Mouse (Mus musculus) skeletal muscle tissue, adult 2 months (tissue): ENCODE data around the gene Gm10376.
"Not testable (repeated sequence)": the region's sequence is repeated elsewhere in the genome, so short reads cannot be mapped to it uniquely, and the experiment has no call there.

Experiments
- DNase-seq: peaks from one replicate; pipeline ENCODE4 v3.0.0-alpha.2; 2012; ENCODE audit warnings: low read depth, low spot score

Gene Gm10376

GRCm38 (mm10) chr14:43015528-43015927, at the start of gene Gm10376:
Gene Gm10376 (minus strand): TSS chr14:43015628.
- DNase-seq: not testable (repeated sequence)

- DNase-seq: not testable (repeated sequence)
Observed at GRCm38 (mm10) chr14:43060179-43060578, 44.8 kb upstream of the Gm10376 start.

GRCm38 (mm10) chr14:43058063-43058462, 42.6 kb upstream of the Gm10376 start:
- not testable (repeated sequence) for DNase-seq

GRCm38 (mm10) chr14:42993524-42993923, 21.9 kb downstream of the Gm10376 start, which contains the start of gene Gm8082:
Gene Gm8082 (minus strand): TSS chr14:42993624.
- not testable (repeated sequence) for DNase-seq
